Mouse (Mus musculus): ENCODE measurements around the gene C8b. TPM values are rescaled to one million over a fixed set of nuclear protein-coding genes. Genes with fewer than 3 reads are reported as not detected.

C8b gene
- polyA plus RNA-seq (2016; fragmentation: Nextera tagmentation; extraction: Ambion mirVana), result not detected in 2 replicates

- ATAC-seq (ENCODE audit: low FRiP score), result no peak
- H3K9ac ChIP-seq, result no peak within 1 kb of the TSS
- no peak within 1 kb of the TSS for H3K27ac ChIP-seq
- H3K9me3 ChIP-seq (replicated peaks), result peaks cover 5% of the 10 kb centered on the region
- H3K4me2 ChIP-seq (replicated peaks), result no peak within 1 kb of the TSS
- no peaks in the 10 kb centered on the region for H3K36me3 ChIP-seq
- H3K4me1 ChIP-seq, result peaks cover 5% of the 10 kb centered on the region
- H3K27me3 ChIP-seq, result no peaks in the 10 kb centered on the region
- 93% methylated on average over 8 of the region's 8 CpGs for WGBS
- H3K4me3 ChIP-seq, result no peak within 1 kb of the TSS
Observed at GRCm38 (mm10) chr4:104766065-104766464, at the start of gene C8b. Gene C8b (plus strand): TSS chr4:104766317.

- Histone ChIP-seq H3K27ac (no peak overlapping the region), H3K27me3 (no peaks in the 10 kb centered on the region), H3K4me2 (replicated peaks) (no peak overlapping the region), H3K4me3 (no peak overlapping the region), H3K36me3 (no peaks in the 10 kb centered on the region), H3K4me1 (peaks cover 24% of the 10 kb centered on the region), H3K9ac (no peak overlapping the region), H3K9me3 (replicated peaks) (no peaks in the 10 kb centered on the region)
- ATAC-seq (ENCODE audit: low FRiP score), result no peak
- 67% methylated on average over 1 of the region's 1 CpGs for WGBS
Observed at GRCm38 (mm10) chr4:104716506-104716905, 49.6 kb upstream of the C8b start.

- Histone ChIP-seq H3K4me3 (no peak overlapping the region), H3K36me3 (no peaks in the 10 kb centered on the region), H3K9ac (no peak overlapping the region), H3K4me1 (peaks cover 34% of the 10 kb centered on the region), H3K27ac (peak overlapping the region; percentile 52), H3K4me2 (replicated peaks) (no peak overlapping the region), H3K27me3 (no peaks in the 10 kb centered on the region), H3K9me3 (replicated peaks) (no peaks in the 10 kb centered on the region)
- ATAC-seq (ENCODE audit: low FRiP score), result peak; percentile 65
- WGBS, result 37% methylated on average over 13 of the region's 13 CpGs
Observed at GRCm38 (mm10) chr4:104718973-104719795, 46.9 kb upstream of the C8b start.

- WGBS, result 77% methylated on average over 6 of the region's 6 CpGs
Observed at GRCm38 (mm10) chr4:104723527-104724045, 42.5 kb upstream of the C8b start.

GRCm38 (mm10) chr4:104724258-104724657 is 41.9 kb upstream of the C8b start:
- no peak overlapping the region for H3K4me3 ChIP-seq
- no peak overlapping the region for H3K4me2 ChIP-seq (replicated peaks)
- ATAC-seq (ENCODE audit: low FRiP score), result peak; percentile 9; the same call in 1 of the 2 replicates
- H3K36me3 ChIP-seq, result no peaks in the 10 kb centered on the region; the same call in 1 of the 2 replicates
- H3K9ac ChIP-seq, result no peak overlapping the region
- H3K4me1 ChIP-seq, result peaks cover 24% of the 10 kb centered on the region
- 63% methylated on average over 5 of the region's 5 CpGs for WGBS
- no peaks in the 10 kb centered on the region for H3K27me3 ChIP-seq
- H3K9me3 ChIP-seq (replicated peaks), result no peaks in the 10 kb centered on the region
- H3K27ac ChIP-seq, result 0 out of 2 replicates have a peak overlapping the region, but pooled peaks have one; percentile 35

More at GRCm38 (mm10) chr4:104723527-104724045, 42.5 kb upstream of the C8b start:
- ATAC-seq (ENCODE audit: low FRiP score), result no peak
- Histone ChIP-seq H3K4me3 (no peak overlapping the region), H3K27me3 (no peaks in the 10 kb centered on the region), H3K4me2 (replicated peaks) (no peak overlapping the region), H3K9me3 (replicated peaks) (no peaks in the 10 kb centered on the region), H3K9ac (no peak overlapping the region), H3K36me3 (no peaks in the 10 kb centered on the region; the same call in 1 of the 2 replicates), H3K4me1 (peaks cover 30% of the 10 kb centered on the region), H3K27ac (0 out of 2 replicates have a peak overlapping the region, but pooled peaks have one; percentile 35)

- 52% methylated on average over 3 of the region's 3 CpGs for WGBS
- ATAC-seq (ENCODE audit: low FRiP score), result no peak
- no peak overlapping the region for H3K4me3 ChIP-seq
Observed at GRCm38 (mm10) chr4:104725673-104726072, 40.4 kb upstream of the C8b start.

GRCm38 (mm10) chr4:104729185-104729584 is 36.9 kb upstream of the C8b start:
- no peak for ATAC-seq (ENCODE audit: low FRiP score)
- no peak overlapping the region for H3K4me2 ChIP-seq (replicated peaks)
- no peak overlapping the region for H3K9ac ChIP-seq
- WGBS, result 67% methylated on average over 8 of the region's 8 CpGs
- H3K4me1 ChIP-seq, result peaks cover 3% of the 10 kb centered on the region
- no peaks in the 10 kb centered on the region for H3K27me3 ChIP-seq
- no peaks in the 10 kb centered on the region for H3K9me3 ChIP-seq (replicated peaks)
- H3K36me3 ChIP-seq, result no peaks in the 10 kb centered on the region; the same call in 1 of the 2 replicates
- no peak overlapping the region for H3K27ac ChIP-seq
- no peak overlapping the region for H3K4me3 ChIP-seq

More at GRCm38 (mm10) chr4:104725673-104726072, 40.4 kb upstream of the C8b start:
- Histone ChIP-seq H3K9ac (no peak overlapping the region), H3K4me2 (replicated peaks) (no peak overlapping the region), H3K27me3 (no peaks in the 10 kb centered on the region), H3K9me3 (replicated peaks) (no peaks in the 10 kb centered on the region), H3K4me1 (peaks cover 13% of the 10 kb centered on the region), H3K27ac (no peak overlapping the region), H3K36me3 (no peaks in the 10 kb centered on the region; the same call in 1 of the 2 replicates)

- WGBS, result 72% methylated on average over 6 of the region's 6 CpGs
Observed at GRCm38 (mm10) chr4:104746500-104746899, 19.6 kb upstream of the C8b start.

GRCm38 (mm10) chr4:104754090-104754489 is 12.0 kb upstream of the C8b start:
- no peak overlapping the region for H3K4me2 ChIP-seq (replicated peaks)
- no peaks in the 10 kb centered on the region for H3K9me3 ChIP-seq (replicated peaks)
- ATAC-seq (ENCODE audit: low FRiP score), result no peak
- H3K9ac ChIP-seq, result no peak overlapping the region
- no peaks in the 10 kb centered on the region for H3K36me3 ChIP-seq
- H3K4me3 ChIP-seq, result no peak overlapping the region
- no peaks in the 10 kb centered on the region for H3K27me3 ChIP-seq
- no peak overlapping the region for H3K27ac ChIP-seq
- H3K4me1 ChIP-seq, result no peaks in the 10 kb centered on the region
- 71% methylated on average over 3 of the region's 3 CpGs for WGBS

More at GRCm38 (mm10) chr4:104746500-104746899, 19.6 kb upstream of the C8b start:
- H3K27ac ChIP-seq, result no peak overlapping the region
- no peak for ATAC-seq (ENCODE audit: low FRiP score)
- no peaks in the 10 kb centered on the region for H3K27me3 ChIP-seq
- H3K9me3 ChIP-seq (replicated peaks), result no peaks in the 10 kb centered on the region
- no peaks in the 10 kb centered on the region for H3K4me1 ChIP-seq
- no peak overlapping the region for H3K4me3 ChIP-seq
- no peak overlapping the region for H3K9ac ChIP-seq
- H3K4me2 ChIP-seq (replicated peaks), result no peak overlapping the region
- no peaks in the 10 kb centered on the region for H3K36me3 ChIP-seq

- Histone ChIP-seq H3K4me3 (no peak overlapping the region), H3K4me1 (peaks cover 9% of the 10 kb centered on the region), H3K27me3 (no peaks in the 10 kb centered on the region), H3K4me2 (replicated peaks) (0 out of 2 replicates have a peak overlapping the region, but pooled peaks have one; percentile 4), H3K36me3 (no peaks in the 10 kb centered on the region), H3K9ac (no peak overlapping the region), H3K9me3 (replicated peaks) (peaks cover 1% of the 10 kb centered on the region), H3K27ac (peak overlapping the region; percentile 78)
- WGBS, result 51% methylated on average over 13 of the region's 13 CpGs
- peak; percentile 94 for ATAC-seq (ENCODE audit: low FRiP score)
Observed at GRCm38 (mm10) chr4:104760878-104761624, 5.1 kb upstream of the C8b start.

GRCm38 (mm10) chr4:104768190-104768589 is 2.1 kb downstream of the C8b start:
- no peak overlapping the region for H3K9ac ChIP-seq
- no peak overlapping the region for H3K4me3 ChIP-seq
- no peak overlapping the region for H3K4me2 ChIP-seq (replicated peaks)
- no peaks in the 10 kb centered on the region for H3K4me1 ChIP-seq
- 86% methylated on average over 4 of the region's 4 CpGs for WGBS
- H3K27me3 ChIP-seq, result no peaks in the 10 kb centered on the region
- ATAC-seq (ENCODE audit: low FRiP score), result no peak
- H3K36me3 ChIP-seq, result no peaks in the 10 kb centered on the region
- no peak overlapping the region for H3K27ac ChIP-seq
- H3K9me3 ChIP-seq (replicated peaks), result peaks cover 5% of the 10 kb centered on the region

- no peaks in the 10 kb centered on the region for H3K4me1 ChIP-seq
- ATAC-seq (ENCODE audit: low FRiP score), result no peak
- WGBS, result 82% methylated on average over 8 of the region's 8 CpGs
- no peak overlapping the region for H3K9ac ChIP-seq
- no peaks in the 10 kb centered on the region for H3K36me3 ChIP-seq
- H3K9me3 ChIP-seq (replicated peaks), result peaks cover 5% of the 10 kb centered on the region
- H3K27me3 ChIP-seq, result no peaks in the 10 kb centered on the region
- H3K4me2 ChIP-seq (replicated peaks), result no peak overlapping the region
- no peak overlapping the region for H3K4me3 ChIP-seq
- H3K27ac ChIP-seq, result no peak overlapping the region
Observed at GRCm38 (mm10) chr4:104769602-104770001, 3.5 kb downstream of the C8b start.

Data from hindbrain, embryonic 12.5 days (tissue).